Mouse (Mus musculus) midbrain, embryonic 13.5 days (tissue): ENCODE data around the gene Mtg1. TPM values are rescaled to one million over a fixed set of nuclear protein-coding genes. Genes with fewer than 3 reads are reported as not detected.

ENCODE experiments used
- ATAC-seq: fragments of 200-750 bp; cut with Nextera tagmentation; 2 replicates; pipeline ENCODE4 v1.8.0; 2017; ENCODE audit warnings: mild to moderate bottlenecking, moderate TSS enrichment, moderate library complexity
- H3K27ac ChIP-seq: fragments of 300-500 bp; sonication (generic); 2 replicates; pipeline ENCODE4 v1.5.1; 2015; ENCODE audit warnings: inconsistent platforms, mild to moderate bottlenecking, moderate library complexity
- H3K27me3 ChIP-seq: fragments of 300-500 bp; sonication (generic); 2 replicates; pipeline ENCODE4 v1.6.1; 2015; ENCODE audit warnings: mild to moderate bottlenecking, inconsistent platforms
- H3K36me3 ChIP-seq: fragments of 300-500 bp; sonication (generic); 2 replicates; pipeline ENCODE4 v1.6.1; 2015; ENCODE audit warnings: mild to moderate bottlenecking, inconsistent platforms
- H3K4me1 ChIP-seq: fragments of 300-500 bp; sonication (generic); replicated peaks from 2 replicates; pipeline ENCODE4 v1.6.1; 2015; ENCODE audit warnings: inconsistent platforms
- H3K4me2 ChIP-seq: fragments of 300-500 bp; sonication (generic); replicated peaks from 2 replicates; pipeline ENCODE4 v1.6.1; 2015; ENCODE audit warnings: moderate library complexity, mild to moderate bottlenecking, inconsistent platforms
- H3K4me3 ChIP-seq: fragments of 300-500 bp; sonication (generic); replicated peaks from 2 replicates; pipeline ENCODE4 v1.5.1; 2015; ENCODE audit warnings: mild to moderate bottlenecking, inconsistent platforms
- H3K9ac ChIP-seq: fragments of 300-500 bp; sonication (generic); replicated peaks from 2 replicates; pipeline ENCODE4 v1.6.1; 2015; ENCODE audit warnings: mild to moderate bottlenecking, inconsistent platforms
- H3K9me3 ChIP-seq: fragments of 300-500 bp; sonication (generic); 2 replicates; pipeline ENCODE4 v1.6.1; 2016; ENCODE audit warnings: mild to moderate bottlenecking, inconsistent platforms
- WGBS: fragments of 180-500 bp; shearing (Covaris S2); methylation state at CpG from one replicate; pipeline ENCODE4 v1.1.7; 2015; 5-methylcytosine and 5-hydroxymethylcytosine counted together
- polyA plus RNA-seq: library from polyadenylated mRNA; unstranded; fragments of >200 nt; fragmentation: Nextera tagmentation; extraction: Ambion mirVana; gene quantifications from 2 replicates; pipeline ENCODE4 v1.2.1, GENCODE M21; 2015

Gene Mtg1
- polyA plus RNA-seq, 1 experiment from 2014 or later: 32.8 TPM

DNA sequence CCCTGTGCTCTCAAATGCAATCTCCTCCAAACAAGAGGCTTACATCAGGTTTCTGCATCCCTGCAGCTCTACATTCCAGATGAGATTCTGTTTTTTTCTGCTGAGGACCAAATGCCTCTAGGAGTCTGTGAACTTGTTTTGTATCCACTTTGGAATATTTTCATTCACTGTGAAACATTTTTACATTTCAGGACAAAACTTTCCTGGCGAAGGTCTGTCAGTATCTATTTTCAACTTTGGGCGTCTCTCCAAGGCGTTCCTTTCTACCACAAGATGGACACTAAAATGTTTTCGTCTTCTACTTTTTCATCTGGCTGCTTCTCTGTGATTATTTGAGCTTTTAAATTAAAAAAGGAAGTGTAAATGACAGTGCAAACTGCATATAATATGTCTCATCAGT is 56.7 kb downstream of the Mtg1 start:
- no peak for ATAC-seq
- Histone ChIP-seq H3K9ac (no peak overlapping the region), H3K27me3 (no peaks in the 10 kb centered on the region), H3K27ac (no peak overlapping the region), H3K36me3 (no peaks in the 10 kb centered on the region), H3K9me3 (no peaks in the 10 kb centered on the region), H3K4me3 (no peak overlapping the region), H3K4me2 (no peak overlapping the region), H3K4me1 (no peaks in the 10 kb centered on the region)
- 90% methylated on average over 4 of the region's 4 CpGs for WGBS

DNA sequence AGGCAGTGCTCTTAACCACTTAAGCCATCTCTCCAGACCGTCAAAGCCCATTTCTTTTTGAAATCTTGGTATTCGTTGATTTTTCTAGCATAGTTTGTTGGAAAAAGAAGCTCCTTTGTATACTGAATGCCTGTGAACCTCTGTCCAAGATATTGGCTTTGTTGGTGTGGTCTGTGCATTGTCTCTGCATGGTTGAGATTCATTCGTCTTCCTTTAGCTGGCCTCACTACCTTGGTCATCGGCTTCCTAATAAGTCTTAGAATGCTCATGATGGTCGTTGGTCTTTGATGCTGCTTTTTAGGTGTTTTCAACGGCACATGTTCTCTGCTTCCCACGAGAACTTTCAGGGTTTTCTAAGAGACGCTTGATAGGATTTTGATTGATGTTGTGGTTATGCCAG is 58.6 kb downstream of the Mtg1 start:
- ATAC-seq: no peak
- WGBS: 83% methylated on average over 8 of the region's 8 CpGs
- Histone ChIP-seq H3K36me3 (no peaks in the 10 kb centered on the region), H3K27ac (no peak overlapping the region), H3K4me2 (no peak overlapping the region), H3K9ac (no peak overlapping the region), H3K9me3 (no peaks in the 10 kb centered on the region), H3K4me1 (no peaks in the 10 kb centered on the region), H3K27me3 (no peaks in the 10 kb centered on the region), H3K4me3 (no peak overlapping the region)

Other genes with a start within 250 kb of the Mtg1 start
- 6.0 and 7.2 TPM in 2 replicates for gene Kndc1, start 242.9 kb upstream of the Mtg1 start, polyA plus RNA-seq
- not detected in 2 replicates for gene Utf1, start 193.8 kb upstream of the Mtg1 start, polyA plus RNA-seq
- gene 6430531B16Rik, start 158.8 kb upstream of the Mtg1 start, polyA plus RNA-seq: 0.75 and 0.96 TPM in 2 replicates
- gene Adam8, start 145.0 kb upstream of the Mtg1 start, polyA plus RNA-seq: 3.8 and 4.0 TPM in 2 replicates
- 49.6 and 50.7 TPM in 2 replicates for gene Zfp511, start 101.2 kb upstream of the Mtg1 start, polyA plus RNA-seq
- 61.1 and 62.9 TPM in 2 replicates for gene Tubgcp2, start 100.9 kb upstream of the Mtg1 start, polyA plus RNA-seq
- 3.6 and 4.4 TPM in 2 replicates for gene Msx3, start 88.5 kb upstream of the Mtg1 start, polyA plus RNA-seq
- 88.6 and 92.6 TPM in 2 replicates for gene Caly, start 55.0 kb upstream of the Mtg1 start, polyA plus RNA-seq
- 0.46 TPM in 1 of 2 replicates, not detected in the other for gene Prap1, start 44.2 kb upstream of the Mtg1 start, polyA plus RNA-seq
- 19.9 and 20.1 TPM in 2 replicates for gene Fuom, start 35.1 kb upstream of the Mtg1 start, polyA plus RNA-seq
- 7.2 and 7.6 TPM in 2 replicates for gene Paox, start 21.8 kb upstream of the Mtg1 start, polyA plus RNA-seq
- 132 and 133 TPM in 2 replicates for gene Echs1, start 21.1 kb upstream of the Mtg1 start, polyA plus RNA-seq
- gene Sprn, start 17.3 kb downstream of the Mtg1 start, polyA plus RNA-seq: 7.8 and 8.1 TPM in 2 replicates
- gene Olfr522, start 27.2 kb downstream of the Mtg1 start, polyA plus RNA-seq: not detected in 2 replicates
- not detected in 2 replicates for gene Olfr523, start 35.7 kb downstream of the Mtg1 start, polyA plus RNA-seq
- not detected in 2 replicates for gene Olfr524, start 68.4 kb downstream of the Mtg1 start, polyA plus RNA-seq
- gene Cd163l1, start 80.7 kb downstream of the Mtg1 start, polyA plus RNA-seq: 0.05 TPM in 1 of 2 replicates, not detected in the other
- not detected in 2 replicates for gene 5830411N06Rik, start 109.7 kb downstream of the Mtg1 start, polyA plus RNA-seq
- not detected in 2 replicates for gene Olfr525, start 183.3 kb downstream of the Mtg1 start, polyA plus RNA-seq
- not detected in 2 replicates for gene Olfr527, start 196.5 kb downstream of the Mtg1 start, polyA plus RNA-seq
- not detected in 2 replicates for gene Olfr60, start 224.1 kb downstream of the Mtg1 start, polyA plus RNA-seq
- gene Olfr530, start 238.8 kb downstream of the Mtg1 start, polyA plus RNA-seq: not detected in 2 replicates